Mouse (Mus musculus) lung, postnatal 0 days (tissue): ENCODE measurements around the gene Sergef. TPM values are rescaled to one million over a fixed set of nuclear protein-coding genes. Genes with fewer than 3 reads are reported as not detected.

Experiments used
- ATAC-seq: fragments of 200-750 bp; cut with Nextera tagmentation; 2 replicates; pipeline ENCODE4 v1.8.0; 2017; ENCODE audit warnings: moderate library complexity
- DNase-seq: peaks from one replicate; pipeline ENCODE4 v3.0.0-alpha.2; 2016; ENCODE audit warnings: low spot score
- H3K27ac ChIP-seq: fragments of 300-500 bp; sonication (generic); 2 replicates; pipeline ENCODE4 v1.5.1; 2014; ENCODE audit warnings: antibody characterized with exemption, mild to moderate bottlenecking, low read length, mixed read lengths
- H3K27me3 ChIP-seq: fragments of 300-500 bp; sonication (generic); replicated peaks from 2 replicates; pipeline ENCODE4 v1.6.1; 2014; ENCODE audit warnings: low read length, mixed read lengths; ENCODE audit not compliant: insufficient read depth
- H3K36me3 ChIP-seq: fragments of 300-500 bp; sonication (generic); 2 replicates; pipeline ENCODE4 v1.6.1; 2014; ENCODE audit warnings: low read length, mixed read lengths; ENCODE audit not compliant: insufficient read depth
- H3K4me1 ChIP-seq: fragments of 300-500 bp; sonication (generic); 2 replicates; pipeline ENCODE4 v1.6.1; 2014; ENCODE audit warnings: antibody characterized with exemption, low read depth, low read length, mixed read lengths; ENCODE audit not compliant: insufficient read depth
- H3K4me2 ChIP-seq: fragments of 300-500 bp; sonication (generic); replicated peaks from 2 replicates; pipeline ENCODE4 v1.6.1; 2014; ENCODE audit warnings: low read depth, mild to moderate bottlenecking, low read length, moderate library complexity, mixed read lengths
- H3K4me3 ChIP-seq: fragments of 300-500 bp; sonication (generic); 2 replicates; pipeline ENCODE4 v1.5.1; 2014; ENCODE audit warnings: low read depth, low read length
- H3K9ac ChIP-seq: fragments of 300-500 bp; sonication (generic); replicated peaks from 2 replicates; pipeline ENCODE4 v1.6.1; 2014; ENCODE audit warnings: low read depth, mild to moderate bottlenecking
- H3K9me3 ChIP-seq: fragments of 300-500 bp; sonication (generic); 2 replicates; pipeline ENCODE4 v1.6.1; 2016; ENCODE audit warnings: low read length, mixed read lengths
- CTCF ChIP-seq: IDR thresholded peaks from 2 replicates; pipeline ENCODE4 v1.5.1; 2016; ENCODE audit warnings: antibody characterized with exemption, mild to moderate bottlenecking
- EP300 ChIP-seq: IDR thresholded peaks from 2 replicates; pipeline ENCODE4 v1.6.1; 2016; ENCODE audit warnings: antibody characterized with exemption, mild to moderate bottlenecking, control low read depth
- WGBS: fragments of 180-500 bp; shearing (Covaris S2); extraction: QIAGEN DNeasy Blood & Tissue Kit; methylation state at CpG from one replicate; pipeline ENCODE4 v1.1.7; 2014; 5-methylcytosine and 5-hydroxymethylcytosine counted together
- polyA plus RNA-seq: library from polyadenylated mRNA; unstranded; fragments of >200 nt; fragmentation: Nextera tagmentation; extraction: Ambion mirVana; gene quantifications from 2 replicates; pipeline ENCODE4 v1.2.1, GENCODE M21; 2015

Gene Sergef
- polyA plus RNA-seq, 1 experiment from 2014 or later: 7.2 TPM

DNA sequence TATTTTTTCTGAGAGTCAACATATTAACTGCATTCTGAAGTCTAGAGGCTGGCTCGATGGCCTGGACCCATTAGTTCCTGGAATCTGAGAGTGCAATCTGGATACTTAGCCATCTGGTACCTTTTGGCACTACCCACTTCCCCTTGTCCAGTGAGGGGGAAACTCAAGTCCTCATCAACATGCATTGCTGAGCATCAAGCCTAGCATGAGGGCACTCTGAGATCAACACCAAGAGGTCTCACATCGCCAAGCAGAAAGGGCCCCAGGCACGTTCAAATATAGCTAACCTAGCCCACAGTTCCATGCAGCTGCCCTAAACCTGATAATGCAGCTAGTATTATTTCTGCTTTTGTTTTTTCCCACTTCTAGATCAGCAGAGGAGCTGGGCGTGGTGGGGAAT is 81.6 kb downstream of the Sergef start:
- no peaks in the 10 kb centered on the region for H3K36me3 ChIP-seq
- DNase-seq: no peak

DNA sequence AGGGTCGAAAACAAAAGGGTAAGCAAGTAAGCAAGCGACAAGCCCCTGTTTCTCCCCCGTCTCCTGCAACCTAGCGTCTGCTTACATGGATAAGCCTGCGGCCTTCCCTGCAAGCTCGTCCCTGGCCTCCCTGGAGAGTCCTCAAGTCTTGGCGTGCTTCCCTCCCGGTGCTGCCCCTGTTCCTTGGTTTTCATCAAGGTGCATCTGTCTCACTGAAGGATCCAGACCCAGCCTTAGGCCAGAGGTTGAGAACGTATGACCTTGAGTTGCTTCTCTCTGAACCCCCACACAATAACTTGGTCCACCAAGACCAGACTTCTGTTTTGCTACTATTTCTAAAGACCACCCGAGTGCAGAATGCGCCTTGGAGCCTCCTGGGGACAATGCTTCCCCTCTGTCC is 82.2 kb downstream of the Sergef start:
- WGBS: 61% methylated on average over 11 of the region's 11 CpGs
- no peaks in the 10 kb centered on the region for H3K36me3 ChIP-seq
- H3K27ac ChIP-seq: no peak overlapping the region
- DNase-seq (no peak), ATAC-seq (no peak)
- TF ChIP-seq EP300: no peak
- no peak for TF ChIP-seq CTCF
- peaks cover 15% of the 10 kb centered on the region; the same call in 1 of the 2 replicates for H3K4me1 ChIP-seq
- no peak overlapping the region for H3K4me2 ChIP-seq
- no peak overlapping the region for H3K9ac ChIP-seq
- no peaks in the 10 kb centered on the region for H3K9me3 ChIP-seq
- H3K4me3 ChIP-seq: no peak overlapping the region
- H3K27me3 ChIP-seq: no peaks in the 10 kb centered on the region

More for the DNA sequence above, 81.6 kb downstream of the Sergef start:
- H3K4me2 ChIP-seq: no peak overlapping the region
- no peak overlapping the region for H3K9ac ChIP-seq
- no peak for TF ChIP-seq CTCF
- no peak for TF ChIP-seq EP300
- H3K27ac ChIP-seq: no peak overlapping the region
- H3K4me1 ChIP-seq: peaks cover 15% of the 10 kb centered on the region; the same call in 1 of the 2 replicates
- no peaks in the 10 kb centered on the region for H3K9me3 ChIP-seq
- no peak overlapping the region for H3K4me3 ChIP-seq
- WGBS: 82% methylated on average over 4 of the region's 4 CpGs
- ATAC-seq: no peak
- H3K27me3 ChIP-seq: no peaks in the 10 kb centered on the region

DNA sequence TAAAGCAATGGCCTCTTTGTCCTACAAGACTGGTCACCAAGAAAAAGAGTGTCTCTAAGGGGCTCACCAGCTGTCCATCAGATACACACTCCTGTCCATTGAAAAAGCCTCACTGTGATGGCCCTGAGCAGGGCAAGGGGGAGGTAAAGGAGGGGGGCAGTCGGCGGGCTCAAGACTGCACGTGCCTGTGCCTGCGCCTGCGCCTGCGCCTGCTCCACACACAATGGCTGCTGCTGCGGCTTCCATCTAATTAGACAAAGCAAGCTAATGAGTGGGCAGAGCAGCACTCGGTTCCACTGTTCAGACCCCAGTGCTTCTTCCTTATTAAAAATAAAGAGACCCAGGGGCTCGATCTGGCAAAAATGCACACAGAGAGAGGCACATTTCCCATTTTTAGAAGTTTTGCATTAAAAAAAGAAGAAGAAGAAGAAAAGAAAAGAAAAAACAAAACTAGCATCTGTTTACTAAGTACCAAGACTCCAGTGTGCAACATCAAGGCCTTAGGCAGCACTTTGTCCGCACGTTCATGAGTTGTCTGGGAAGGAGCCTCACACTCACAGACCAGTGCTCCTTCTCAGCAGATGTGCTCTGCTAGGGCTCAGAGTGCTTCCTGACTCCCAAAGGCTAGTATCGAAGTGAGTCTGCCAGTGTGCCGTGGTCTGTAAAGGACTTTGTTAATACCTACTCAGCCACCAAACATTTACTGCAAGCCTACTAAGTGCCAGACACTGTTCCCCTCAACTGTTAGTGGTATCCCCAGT is 83.1 kb downstream of the Sergef start:
- TF ChIP-seq EP300 (no peak), CTCF (no peak)
- no peak for ATAC-seq
- H3K36me3 ChIP-seq: no peaks in the 10 kb centered on the region
- H3K9me3 ChIP-seq: no peaks in the 10 kb centered on the region
- peaks cover 15% of the 10 kb centered on the region; the same call in 1 of the 2 replicates for H3K4me1 ChIP-seq
- no peak overlapping the region for H3K27ac ChIP-seq
- no peak overlapping the region for H3K9ac ChIP-seq
- 88% methylated on average over 13 of the region's 13 CpGs for WGBS
- DNase-seq: no peak
- H3K4me2 ChIP-seq: no peak overlapping the region
- H3K27me3 ChIP-seq: no peaks in the 10 kb centered on the region
- H3K4me3 ChIP-seq: no peak overlapping the region

DNA sequence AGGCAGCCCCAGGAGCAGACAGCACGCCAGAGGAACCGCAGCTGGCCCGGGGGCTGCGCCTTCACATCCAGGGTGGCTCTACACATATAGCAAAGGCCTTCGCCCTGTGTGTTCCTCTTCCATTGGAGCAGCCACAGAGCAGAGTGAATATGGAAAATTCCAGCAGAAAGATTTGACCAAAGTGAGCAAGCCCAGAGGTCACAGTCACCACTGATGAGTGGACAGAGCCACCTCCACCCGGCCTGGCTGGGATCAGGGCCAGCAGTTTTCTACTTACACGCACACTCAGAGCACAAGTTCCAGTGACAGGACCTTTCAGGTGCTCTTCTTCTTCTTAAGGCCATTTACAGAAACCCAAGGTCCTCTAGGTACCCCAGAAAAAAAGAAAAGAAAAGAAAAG is 83.9 kb downstream of the Sergef start:
- Histone ChIP-seq H3K27me3 (no peaks in the 10 kb centered on the region), H3K36me3 (no peaks in the 10 kb centered on the region), H3K4me1 (peaks cover 15% of the 10 kb centered on the region; the same call in 1 of the 2 replicates), H3K4me3 (no peak overlapping the region), H3K9ac (no peak overlapping the region), H3K27ac (no peak overlapping the region), H3K4me2 (no peak overlapping the region), H3K9me3 (no peaks in the 10 kb centered on the region)
- DNase-seq: no peak
- TF ChIP-seq EP300 (no peak), CTCF (no peak)
- 80% methylated on average over 7 of the region's 7 CpGs for WGBS
- no peak for ATAC-seq

DNA sequence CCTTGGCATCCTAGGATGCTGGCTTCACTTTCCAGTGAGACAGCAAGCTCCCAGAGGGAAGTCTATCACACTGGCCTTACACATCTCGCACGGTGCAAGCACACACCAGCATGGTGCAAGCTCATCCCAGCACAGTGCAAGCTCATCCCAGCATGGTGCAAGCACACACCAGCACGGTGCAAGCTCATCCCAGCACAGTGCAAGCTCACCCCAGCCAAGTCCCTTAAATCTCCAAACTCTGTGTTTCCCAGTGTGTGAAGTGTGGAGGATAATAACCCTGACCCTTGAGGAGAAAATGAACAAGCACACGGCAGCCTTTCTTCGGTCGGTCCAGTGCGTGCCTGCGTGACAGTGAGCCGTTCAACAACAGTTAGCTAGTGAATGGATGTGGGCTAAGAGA is 84.8 kb downstream of the Sergef start:
- H3K4me1 ChIP-seq: peaks cover 15% of the 10 kb centered on the region; the same call in 1 of the 2 replicates
- H3K4me3 ChIP-seq: no peak overlapping the region
- no peak overlapping the region for H3K27ac ChIP-seq
- 45% methylated on average over 9 of the region's 9 CpGs for WGBS
- H3K27me3 ChIP-seq: no peaks in the 10 kb centered on the region
- ATAC-seq: no peak
- H3K4me2 ChIP-seq: no peak overlapping the region
- no peak for DNase-seq
- no peaks in the 10 kb centered on the region for H3K36me3 ChIP-seq
- H3K9me3 ChIP-seq: no peaks in the 10 kb centered on the region
- TF ChIP-seq EP300 (no peak), CTCF (no peak)
- H3K9ac ChIP-seq: no peak overlapping the region

DNA sequence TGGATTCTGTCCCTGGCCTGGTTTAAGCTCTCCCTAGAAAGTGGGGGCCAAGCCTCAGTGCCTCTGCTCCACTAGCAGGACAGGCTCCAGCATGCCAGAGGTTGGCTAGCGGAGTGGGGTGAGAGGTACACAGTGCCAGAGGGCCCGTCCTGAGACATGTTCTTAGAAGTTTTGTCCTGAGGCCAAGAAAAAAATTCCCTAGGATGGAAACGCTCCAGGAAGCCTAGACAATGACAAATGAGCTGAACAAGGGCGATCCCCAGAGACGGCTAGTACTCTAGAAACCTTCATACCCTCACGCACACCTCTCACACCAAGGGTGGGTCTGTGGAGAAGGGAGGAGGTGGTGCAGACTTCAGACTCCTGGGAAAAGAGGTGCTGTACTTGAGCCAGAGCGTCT is 85.6 kb downstream of the Sergef start:
- H3K4me3 ChIP-seq: no peak overlapping the region
- no peak overlapping the region for H3K27ac ChIP-seq
- DNase-seq (peak; percentile 43), ATAC-seq (peak; percentile 65)
- no peak for TF ChIP-seq CTCF
- no peak for TF ChIP-seq EP300
- no peak overlapping the region for H3K9ac ChIP-seq
- no peaks in the 10 kb centered on the region for H3K36me3 ChIP-seq
- H3K4me1 ChIP-seq: peaks cover 13% of the 10 kb centered on the region; the same call in 1 of the 2 replicates
- no peaks in the 10 kb centered on the region for H3K9me3 ChIP-seq
- no peaks in the 10 kb centered on the region for H3K27me3 ChIP-seq
- 0 out of 2 replicates have a peak overlapping the region, but pooled peaks have one; percentile 0 for H3K4me2 ChIP-seq
- WGBS: 13% methylated on average over 7 of the region's 7 CpGs
